Mouse (Mus musculus): ENCODE data around the gene Pde4d.
"Not testable (repeated sequence)": the region's sequence is repeated elsewhere in the genome, so short reads cannot be mapped to it uniquely, and the experiment has no call there.

Gene Pde4d

DNA sequence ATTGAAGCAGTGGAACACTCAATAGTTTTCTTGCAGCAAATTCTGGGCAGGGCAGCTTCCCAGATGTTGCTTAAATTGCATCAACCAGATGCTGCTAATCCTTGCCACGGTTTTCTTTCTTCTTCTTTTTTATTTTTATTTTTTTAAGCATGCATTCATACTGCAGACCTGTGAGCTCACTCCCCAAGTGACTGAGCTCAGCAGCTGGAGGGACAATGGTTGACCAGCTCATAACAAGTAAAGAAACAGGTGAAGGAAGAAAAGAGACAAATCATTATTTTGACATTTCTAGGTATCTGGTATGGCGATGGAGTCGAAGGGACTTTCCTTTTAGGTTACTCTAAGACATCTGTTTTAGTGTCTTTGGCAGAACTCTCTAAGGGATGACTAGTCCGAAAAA is 308.6 kb downstream of the Pde4d start:
- in situ Hi-C loops (cut with MboI; ENCODE audit: low pct_unique_long_range_greater_than_20kb in 1 of 2, low sequenced_read_pairs in 2 of 2, unreplicated experiment in 1 of 2): no loop called here

DNA sequence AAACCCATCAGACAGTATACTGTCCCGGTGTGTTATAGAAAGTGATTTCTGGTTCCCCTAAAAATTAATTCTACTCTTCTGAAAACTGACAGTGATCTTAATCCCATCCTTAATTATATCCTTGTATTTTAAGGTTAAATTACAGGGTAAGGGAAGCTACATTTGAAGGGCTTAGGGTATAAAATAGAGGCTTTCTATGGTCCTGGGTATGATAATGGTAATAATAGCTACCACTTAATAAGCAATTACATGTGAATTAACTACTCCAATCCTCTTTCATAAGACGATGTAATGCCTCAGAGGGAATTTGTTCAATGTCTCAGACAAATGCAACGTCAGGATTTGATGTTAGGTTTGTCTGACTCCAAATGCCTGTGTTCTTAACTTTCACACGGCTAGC is 309.4 kb downstream of the Pde4d start:
- in situ Hi-C loops (cut with MboI; ENCODE audit: low pct_unique_long_range_greater_than_20kb in 1 of 2, low sequenced_read_pairs in 2 of 2, unreplicated experiment in 1 of 2): no loop called here

- in situ Hi-C loops (cut with MboI; ENCODE audit: low pct_unique_long_range_greater_than_20kb in 1 of 2, low sequenced_read_pairs in 2 of 2, unreplicated experiment in 1 of 2): no loop called here
Observed at GRCm38 (mm10) chr13:108763295-108763694, 313.5 kb downstream of the Pde4d start.

DNA sequence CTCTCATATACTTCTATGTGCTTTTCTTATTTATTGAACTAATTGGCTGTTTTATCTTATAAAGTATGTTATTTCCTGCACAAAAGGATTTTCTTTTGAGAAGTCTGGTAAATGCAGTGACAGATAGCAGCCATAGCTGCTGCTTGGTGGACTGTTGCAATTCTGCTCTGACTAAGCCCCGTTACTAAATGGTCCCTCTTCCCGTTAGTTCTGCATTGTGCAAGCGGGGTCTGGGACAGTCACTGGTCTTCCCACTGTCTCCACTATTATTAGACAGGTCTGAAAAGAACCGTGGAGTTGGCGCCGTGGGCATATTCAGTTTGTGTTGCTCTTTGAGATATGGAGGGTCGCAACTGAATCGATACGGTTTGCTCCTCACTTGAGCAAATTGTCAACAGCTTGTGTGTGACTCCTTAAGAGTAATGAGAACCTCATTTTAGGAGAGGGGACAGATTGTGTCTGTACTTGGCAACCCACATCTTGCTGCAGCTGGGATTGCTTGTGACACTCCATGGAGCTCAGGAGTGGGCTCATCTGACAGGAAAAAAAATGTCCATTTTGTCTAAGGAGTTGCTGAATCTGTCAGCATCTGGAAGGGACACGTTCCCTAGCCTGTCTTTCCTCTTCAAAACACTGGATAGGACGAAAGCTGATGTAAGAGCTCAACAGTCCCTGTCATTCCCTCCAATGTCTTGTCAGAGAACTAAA is 316.4 kb downstream of the Pde4d start:
- in situ Hi-C loops (cut with MboI; ENCODE audit: low pct_unique_long_range_greater_than_20kb in 1 of 2, low sequenced_read_pairs in 2 of 2, unreplicated experiment in 1 of 2): no loop called here

DNA sequence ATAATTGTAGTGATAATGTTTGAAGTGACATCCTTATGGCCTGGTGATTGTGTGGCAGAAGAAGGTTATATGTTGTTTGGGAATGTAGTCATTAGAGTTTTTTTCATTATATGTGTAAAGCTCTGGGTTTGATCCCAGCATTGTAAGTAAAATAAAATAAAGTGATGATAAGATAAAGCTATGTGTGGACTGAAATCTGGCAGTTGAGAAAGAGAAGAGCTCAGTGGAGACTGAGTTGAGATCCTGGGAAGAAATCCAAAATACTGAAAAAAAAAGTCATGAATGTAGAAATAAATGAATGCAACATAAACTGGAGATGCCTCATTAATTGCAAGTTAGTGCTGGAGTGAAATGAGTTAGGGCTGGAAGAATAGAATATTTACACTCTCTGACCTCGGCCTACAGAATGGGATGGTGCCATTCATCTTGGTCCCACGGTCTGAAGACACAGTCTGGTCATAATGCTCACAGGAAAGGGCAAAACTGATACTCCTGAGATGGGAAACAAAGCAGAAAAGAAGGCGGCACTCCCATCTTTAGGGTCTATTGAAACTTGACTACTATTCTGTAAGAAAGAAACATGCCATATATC is 319.8 kb downstream of the Pde4d start:
- in situ Hi-C loops (cut with MboI; ENCODE audit: low pct_unique_long_range_greater_than_20kb in 1 of 2, low sequenced_read_pairs in 2 of 2, unreplicated experiment in 1 of 2): no loop called here

- in situ Hi-C loops (cut with MboI; ENCODE audit: low pct_unique_long_range_greater_than_20kb in 1 of 2, low sequenced_read_pairs in 2 of 2, unreplicated experiment in 1 of 2): no loop called here
Observed at GRCm38 (mm10) chr13:108772386-108772785, 322.6 kb downstream of the Pde4d start.

DNA sequence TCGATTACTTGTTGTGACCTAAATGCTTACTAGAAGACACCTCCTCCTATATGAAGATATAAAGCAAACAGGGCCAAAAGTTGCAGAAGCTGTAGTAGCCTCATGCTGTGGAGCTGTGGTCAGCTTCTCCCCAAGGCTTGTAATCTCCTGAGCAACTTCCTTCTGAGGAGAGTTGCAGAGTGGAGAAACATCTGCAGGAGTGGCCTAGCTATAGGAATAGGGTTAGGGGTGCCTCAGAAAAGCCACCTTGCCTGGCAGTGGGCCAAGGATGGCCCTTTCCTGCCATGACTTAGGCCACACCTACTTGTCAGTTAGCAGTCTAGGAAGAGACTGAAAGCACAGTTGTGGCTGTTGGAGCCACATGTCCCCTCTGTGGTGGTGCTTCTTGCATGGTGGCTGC is 325.2 kb downstream of the Pde4d start:
- in situ Hi-C loops (cut with MboI; ENCODE audit: low pct_unique_long_range_greater_than_20kb in 1 of 2, low sequenced_read_pairs in 2 of 2, unreplicated experiment in 1 of 2): no loop called here

- in situ Hi-C loops (cut with MboI; ENCODE audit: low pct_unique_long_range_greater_than_20kb in 1 of 2, low sequenced_read_pairs in 2 of 2, unreplicated experiment in 1 of 2): no loop called here
Observed at GRCm38 (mm10) chr13:108775882-108776281, 326.1 kb downstream of the Pde4d start.

DNA sequence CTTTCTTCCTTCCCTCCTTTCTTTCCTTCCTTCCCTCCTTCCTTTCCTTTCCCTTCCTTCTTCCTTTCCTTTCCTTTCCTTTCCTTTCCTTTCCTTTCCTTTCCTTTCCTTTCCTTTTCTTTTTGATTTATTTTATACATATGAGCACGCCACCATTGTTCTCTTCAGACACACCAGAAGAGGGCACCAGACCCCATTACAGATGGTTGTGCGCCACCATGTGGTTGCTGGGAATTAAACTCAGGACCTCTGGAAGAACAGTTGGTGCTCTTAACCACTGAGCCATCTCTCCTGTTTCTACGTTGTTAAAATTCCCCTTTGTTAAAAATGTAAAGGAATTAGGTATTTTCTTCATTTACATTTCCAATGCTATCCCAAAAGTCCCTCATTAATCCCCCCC is 347.9 kb downstream of the Pde4d start:
- in situ Hi-C loops (cut with MboI; ENCODE audit: low pct_unique_long_range_greater_than_20kb in 1 of 2, low sequenced_read_pairs in 2 of 2, unreplicated experiment in 1 of 2): not testable (repeated sequence)

DNA sequence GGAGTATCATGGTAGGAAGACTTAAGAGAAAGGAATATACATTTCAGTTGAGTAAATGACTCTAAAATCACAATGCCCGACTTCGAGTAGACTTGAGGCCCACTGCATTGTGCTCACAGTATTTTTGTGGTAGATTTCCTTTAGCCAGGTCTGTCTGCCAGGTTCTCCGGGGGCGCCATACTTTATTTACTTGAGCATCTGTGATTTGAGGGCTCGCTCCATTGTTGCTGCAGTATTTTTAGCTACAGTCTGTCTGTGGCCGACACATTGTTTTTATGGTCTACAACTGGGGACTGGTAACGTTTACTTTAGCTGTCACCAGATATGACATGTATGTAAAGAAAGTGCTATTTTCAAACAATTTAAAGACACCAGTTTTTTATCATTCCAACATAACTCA is 359.4 kb downstream of the Pde4d start:
- in situ Hi-C loops (cut with MboI; ENCODE audit: low pct_unique_long_range_greater_than_20kb in 1 of 2, low sequenced_read_pairs in 2 of 2, unreplicated experiment in 1 of 2): loop anchor here in 1 of 2 experiments (10.0 kb wide), 1 partner anchor 396 kb away; no protein-coding TSS in a partner anchor

DNA sequence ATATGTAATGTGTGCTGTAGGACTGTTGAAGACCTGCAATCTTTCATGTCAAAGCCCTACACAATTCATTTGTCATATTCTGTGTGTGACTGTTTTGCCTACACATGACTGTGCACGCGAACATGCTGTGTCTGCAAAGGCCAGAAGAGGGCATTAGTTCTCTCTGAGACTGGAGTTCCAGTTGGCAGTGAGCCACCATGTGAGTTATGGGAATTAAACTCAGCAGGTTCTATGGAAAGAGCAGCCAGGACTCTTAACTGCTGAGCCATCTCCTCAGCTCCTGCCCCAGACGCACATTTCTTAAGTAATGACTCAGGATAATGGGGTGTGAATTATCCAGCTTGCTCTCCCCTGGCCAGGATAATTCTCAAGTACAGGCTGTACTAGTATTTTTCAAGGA is 363.2 kb downstream of the Pde4d start:
- in situ Hi-C loops (cut with MboI; ENCODE audit: low pct_unique_long_range_greater_than_20kb in 1 of 2, low sequenced_read_pairs in 2 of 2, unreplicated experiment in 1 of 2): no loop called here

DNA sequence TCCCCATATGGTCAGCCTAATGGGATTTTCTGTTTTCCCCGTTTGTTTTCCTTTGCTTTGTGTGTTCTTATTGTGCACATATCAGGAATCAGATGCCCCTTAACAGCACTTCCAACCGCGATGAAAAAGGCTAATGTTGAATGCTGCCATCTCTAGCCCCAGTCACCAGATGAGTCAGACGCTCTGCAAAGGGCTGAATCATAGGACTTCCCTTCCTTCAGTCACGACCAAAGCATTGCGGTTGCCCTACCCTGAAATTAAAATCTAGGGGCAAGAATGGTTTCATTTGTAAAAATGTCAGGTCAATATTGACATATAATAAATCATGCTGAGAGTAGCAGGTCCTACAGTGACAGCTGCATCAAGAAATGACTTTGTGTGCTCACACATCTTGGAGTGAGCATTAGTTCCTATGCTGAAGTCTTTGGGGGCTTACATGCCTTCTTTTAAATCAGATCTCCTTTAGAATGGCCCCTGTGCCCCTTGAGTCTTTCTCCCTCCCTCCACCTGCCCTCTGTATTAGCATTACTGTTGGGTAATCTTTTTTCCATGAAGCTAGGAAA is 370.2 kb downstream of the Pde4d start:
- in situ Hi-C loops (cut with MboI; ENCODE audit: low pct_unique_long_range_greater_than_20kb in 1 of 2, low sequenced_read_pairs in 2 of 2, unreplicated experiment in 1 of 2): no loop called here

DNA sequence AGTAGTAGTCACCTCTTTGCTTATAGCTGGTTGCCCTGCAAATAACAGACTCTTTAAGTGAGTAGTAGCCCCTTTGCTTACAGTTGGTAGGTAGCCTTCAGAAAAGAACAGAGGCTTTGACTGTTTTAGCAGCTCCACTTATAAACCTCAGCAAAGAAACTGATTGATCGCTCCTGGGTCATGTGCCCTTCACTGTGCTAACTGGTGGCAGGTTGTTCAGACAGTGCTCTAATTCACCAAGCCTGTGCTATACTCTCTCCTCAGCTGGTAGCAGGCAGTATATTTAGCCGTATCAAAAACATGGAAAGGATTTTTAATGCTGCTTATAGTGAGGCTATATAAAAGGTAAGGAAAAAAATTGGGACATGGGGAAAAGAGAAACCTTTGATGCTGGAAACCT is 370.7 kb downstream of the Pde4d start:
- in situ Hi-C loops (cut with MboI; ENCODE audit: low pct_unique_long_range_greater_than_20kb in 1 of 2, low sequenced_read_pairs in 2 of 2, unreplicated experiment in 1 of 2): no loop called here

GRCm38 (mm10) chr13:108821270-108821669 is 371.5 kb downstream of the Pde4d start:
- in situ Hi-C loops (cut with MboI; ENCODE audit: low pct_unique_long_range_greater_than_20kb in 1 of 2, low sequenced_read_pairs in 2 of 2, unreplicated experiment in 1 of 2): no loop called here

GRCm38 (mm10) chr13:108824638-108825310 is 375.0 kb downstream of the Pde4d start:
- in situ Hi-C loops (cut with MboI; ENCODE audit: low pct_unique_long_range_greater_than_20kb in 1 of 2, low sequenced_read_pairs in 2 of 2, unreplicated experiment in 1 of 2): no loop called here

- in situ Hi-C loops (cut with MboI; ENCODE audit: low pct_unique_long_range_greater_than_20kb in 1 of 2, low sequenced_read_pairs in 2 of 2, unreplicated experiment in 1 of 2): no loop called here
Observed at GRCm38 (mm10) chr13:108825501-108825900, 375.8 kb downstream of the Pde4d start.

DNA sequence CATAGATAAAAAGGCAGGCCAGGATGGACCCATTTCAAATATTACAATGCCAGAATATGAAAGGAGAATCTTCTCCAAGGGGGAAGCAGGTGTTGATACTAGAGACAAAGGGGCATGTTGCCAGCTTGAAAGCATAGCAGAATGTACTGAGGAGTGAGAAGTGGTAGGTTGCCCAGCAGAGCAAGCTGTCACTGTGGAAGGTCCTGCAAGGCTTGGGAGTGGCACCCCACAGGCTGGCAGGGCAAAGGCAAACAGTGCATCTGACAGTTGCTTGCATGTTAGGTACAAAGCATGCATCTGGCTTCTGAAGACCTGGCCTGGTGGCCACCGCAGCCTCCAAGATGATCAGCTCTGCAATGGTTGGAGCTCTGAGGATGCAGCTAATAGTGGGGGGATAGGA is 384.4 kb downstream of the Pde4d start:
- in situ Hi-C loops (cut with MboI; ENCODE audit: low pct_unique_long_range_greater_than_20kb in 1 of 2, low sequenced_read_pairs in 2 of 2, unreplicated experiment in 1 of 2): no loop called here

GRCm38 (mm10) chr13:108836314-108836713 is 386.6 kb downstream of the Pde4d start:
- in situ Hi-C loops (cut with MboI; ENCODE audit: low pct_unique_long_range_greater_than_20kb in 1 of 2, low sequenced_read_pairs in 2 of 2, unreplicated experiment in 1 of 2): no loop called here

DNA sequence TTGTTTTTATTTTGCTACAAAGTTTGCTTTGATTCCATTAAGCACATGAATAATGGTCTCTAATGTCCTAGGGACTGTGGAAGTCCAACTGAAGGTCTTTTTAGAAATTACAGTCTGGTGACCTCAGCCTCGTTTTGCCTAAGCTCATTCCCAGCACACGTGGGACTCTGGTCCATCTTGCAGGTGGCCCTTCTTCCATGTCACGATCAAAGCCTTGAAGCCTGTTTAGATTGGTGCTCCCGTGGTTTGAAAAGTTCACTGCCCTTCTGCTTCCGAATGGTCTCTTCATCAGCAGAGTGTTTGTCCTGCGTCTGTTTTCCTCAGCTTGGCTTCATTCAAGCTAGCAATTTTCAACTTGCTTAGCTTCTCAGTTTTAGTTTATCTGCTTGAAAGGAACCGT is 389.4 kb downstream of the Pde4d start:
- in situ Hi-C loops (cut with MboI; ENCODE audit: low pct_unique_long_range_greater_than_20kb in 1 of 2, low sequenced_read_pairs in 2 of 2, unreplicated experiment in 1 of 2): no loop called here

DNA sequence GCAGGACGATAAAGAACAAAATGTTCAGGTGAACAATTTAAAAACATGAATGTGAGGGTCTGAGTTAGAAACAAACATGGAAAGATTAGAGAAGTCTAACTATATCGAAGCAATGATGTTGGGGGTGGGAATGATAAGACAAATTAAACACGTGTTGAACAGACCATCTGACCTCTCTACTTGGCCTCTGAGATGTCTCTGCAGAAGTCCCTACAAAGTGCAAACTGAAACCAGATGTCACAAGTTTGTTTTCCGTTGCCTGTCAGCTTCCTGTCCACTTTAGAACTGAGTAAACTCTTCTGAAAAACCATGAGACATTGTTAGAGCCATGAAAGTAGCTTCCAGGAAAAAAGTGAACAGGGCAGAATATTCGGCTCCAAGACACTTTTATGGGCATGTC is 404.3 kb downstream of the Pde4d start:
- in situ Hi-C loops (cut with MboI; ENCODE audit: low pct_unique_long_range_greater_than_20kb in 1 of 2, low sequenced_read_pairs in 2 of 2, unreplicated experiment in 1 of 2): no loop called here
